Comparison of ENCODE assay signal across 8 mouse cellular contexts in the genomic region with DNA sequence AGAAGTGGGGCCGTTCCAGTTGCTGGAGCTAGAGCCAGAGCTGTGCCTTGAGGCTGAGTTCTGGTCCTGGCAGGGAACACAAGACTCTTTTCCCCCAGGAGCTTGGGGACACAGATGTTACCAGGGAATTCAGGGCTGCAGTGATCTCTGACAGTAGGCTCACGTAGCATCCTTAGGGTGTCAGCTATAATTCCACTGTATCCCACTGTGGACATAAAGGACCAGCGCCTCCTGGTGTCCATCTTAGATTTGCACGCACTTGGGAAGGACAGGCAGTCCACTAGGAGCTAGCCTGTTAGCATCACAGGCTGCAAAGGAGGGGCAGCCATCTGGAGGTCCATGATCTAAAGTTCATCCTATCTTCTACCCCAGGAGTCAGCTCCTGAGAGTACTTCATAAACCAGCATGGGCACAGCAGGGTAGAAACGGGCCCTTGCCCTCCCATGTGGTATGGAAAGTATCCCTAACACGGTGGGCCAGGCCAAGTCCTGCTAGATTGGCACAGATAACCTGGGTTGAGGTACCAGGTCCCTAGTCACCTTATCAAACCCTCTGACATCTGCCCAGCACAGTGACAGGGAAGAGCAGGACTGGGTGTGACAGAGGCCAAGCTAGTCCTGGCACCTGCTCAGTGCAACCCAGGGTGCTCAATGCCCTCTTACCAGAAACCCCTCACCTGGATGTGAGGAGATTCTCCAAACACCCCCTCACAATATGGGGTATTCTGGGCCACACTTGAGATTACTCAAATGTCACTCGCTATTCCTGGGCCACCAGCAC. TPM values are rescaled to one million over a fixed set of nuclear protein-coding genes. Genes with fewer than 3 reads are reported as not detected.
DNase-seq lines count a peak whose midpoint lies in the region; ATAC-seq and TF ChIP-seq lines count a peak whose summit lies in the region.

No protein-coding gene starts in this region.

- no peaks in the 10 kb centered on the region for H3K27me3 ChIP-seq in E14TG2a.4 (ENCODE audit: insufficient read depth, low read length)
- no peaks in the 10 kb centered on the region for H3K27me3 ChIP-seq in hindbrain, postnatal 0 days (ENCODE audit: insufficient read depth, low read length)
- no peaks in the 10 kb centered on the region for H3K27me3 ChIP-seq in liver, embryonic 11.5 days (replicated peaks; ENCODE audit: control insufficient read depth, insufficient read depth, low read length)
- no peaks in the 10 kb centered on the region for H3K27me3 ChIP-seq in neural tube, embryonic 12.5 days (replicated peaks)

- ATAC-seq in frontal cortex, adult (ENCODE audit: low TSS enrichment): peak; percentile 29; the same call in 1 of the 2 replicates
- peak; percentile 60 for ATAC-seq in hindbrain, postnatal 0 days
- ATAC-seq in liver, embryonic 11.5 days (replicated peaks; ENCODE audit: low FRiP score): 0 out of 2 replicates have a peak, but pooled peaks have one; percentile 18
- ATAC-seq in neural tube, embryonic 12.5 days (ENCODE audit: low FRiP score, low read depth): peak; percentile 45; the same call in 1 of the 2 replicates
- no peak for ATAC-seq in activated CD4-positive, CD25-positive, alpha-beta regulatory T cell, adult 4 months

- peak; percentile 85 for DNase-seq in 3T3-L1 (ENCODE audit: low read depth, low spot score)
- DNase-seq in c-Kit-positive CD71-positive TER-119-positive erythroid progenitor cells, embryonic 14.5 days (ENCODE audit: low spot score): peak; percentile 8
- peak; percentile 80 for DNase-seq in hindbrain, postnatal 0 days (ENCODE audit: low spot score)
- peak; percentile 55 for DNase-seq in liver, embryonic 11.5 days (ENCODE audit: low spot score)

- H3K4me3 ChIP-seq in E14TG2a.4 (replicated peaks; ENCODE audit: low read length): no peak overlapping the region
- no peak overlapping the region for H3K4me3 ChIP-seq in hindbrain, postnatal 0 days (ENCODE audit: low read length)
- H3K4me3 ChIP-seq in liver, embryonic 11.5 days (ENCODE audit: low read depth, low read length): no peak overlapping the region
- no peak overlapping the region for H3K4me3 ChIP-seq in neural tube, embryonic 12.5 days

- H3K9ac ChIP-seq in hindbrain, postnatal 0 days (replicated peaks; ENCODE audit: low read length): no peak overlapping the region
- H3K9ac ChIP-seq in liver, embryonic 11.5 days (ENCODE audit: low read depth, low read length): no peak overlapping the region
- 0 out of 2 replicates have a peak overlapping the region, but pooled peaks have one; percentile 4 for H3K9ac ChIP-seq in neural tube, embryonic 12.5 days

- peak overlapping the region; percentile 34; the same call in 1 of the 2 replicates for H3K27ac ChIP-seq in hindbrain, postnatal 0 days
- no peak overlapping the region for H3K27ac ChIP-seq in liver, embryonic 11.5 days (ENCODE audit: low read depth, low read length)
- no peak overlapping the region for H3K27ac ChIP-seq in neural tube, embryonic 12.5 days

- H3K9me3 ChIP-seq in E14TG2a.4 (ENCODE audit: low read length): no peaks in the 10 kb centered on the region
- no peaks in the 10 kb centered on the region for H3K9me3 ChIP-seq in hindbrain, postnatal 0 days (ENCODE audit: low read length)
- no peaks in the 10 kb centered on the region for H3K9me3 ChIP-seq in liver, embryonic 11.5 days (ENCODE audit: control insufficient read depth, low read length)
- H3K9me3 ChIP-seq in neural tube, embryonic 12.5 days: no peaks in the 10 kb centered on the region

- H3K36me3 ChIP-seq in E14TG2a.4 (ENCODE audit: insufficient read depth, low read length): no peaks in the 10 kb centered on the region
- no peaks in the 10 kb centered on the region for H3K36me3 ChIP-seq in hindbrain, postnatal 0 days (ENCODE audit: insufficient read depth, low read length)
- no peaks in the 10 kb centered on the region for H3K36me3 ChIP-seq in liver, embryonic 11.5 days (ENCODE audit: control insufficient read depth, insufficient read depth, low read length)
- H3K36me3 ChIP-seq in neural tube, embryonic 12.5 days: no peaks in the 10 kb centered on the region

- 56% methylated on average over 7 of the region's 7 CpGs for WGBS in hindbrain, postnatal 0 days
- 59% methylated on average over 7 of the region's 7 CpGs for WGBS in liver, embryonic 11.5 days
- 58% methylated on average over 7 of the region's 7 CpGs for WGBS in neural tube, embryonic 12.5 days

- peak overlapping the region; percentile 30; the same call in 1 of the 2 replicates for H3K4me2 ChIP-seq in hindbrain, postnatal 0 days (ENCODE audit: low read depth, low read length)
- no peak overlapping the region for H3K4me2 ChIP-seq in liver, embryonic 11.5 days
- H3K4me2 ChIP-seq in neural tube, embryonic 12.5 days (replicated peaks): peak overlapping the region; percentile 34

- peaks cover 79% of the 10 kb centered on the region for H3K4me1 ChIP-seq in E14TG2a.4 (replicated peaks; ENCODE audit: low read depth, low read length)
- H3K4me1 ChIP-seq in hindbrain, postnatal 0 days (ENCODE audit: insufficient read depth, low read length): no peaks in the 10 kb centered on the region
- H3K4me1 ChIP-seq in liver, embryonic 11.5 days (replicated peaks; ENCODE audit: control insufficient read depth, insufficient read depth, low read length): peaks cover 3% of the 10 kb centered on the region; the same call in 1 of the 2 replicates
- peaks cover 13% of the 10 kb centered on the region for H3K4me1 ChIP-seq in neural tube, embryonic 12.5 days

- TF ChIP-seq CTCF in E14TG2a.4 (conservative IDR thresholded peaks at IDR 0.05; ENCODE audit: low read length): peak; percentile 44
- peak; percentile 86 for TF ChIP-seq CTCF in hindbrain, postnatal 0 days (IDR thresholded peaks at IDR 0.05; ENCODE audit: low read depth)

RNA-seq across cellular contexts. Expression of a gene that starts 53.8 kb away (rescaled TPM):
- total RNA-seq in hindbrain, postnatal 0 days (2014; rRNA removed): 298 and 316 TPM in 2 replicates
- polyA plus RNA-seq in hindbrain, postnatal 0 days (2015; fragmentation: Nextera tagmentation; extraction: Ambion mirVana): 94.1 and 94.2 TPM in 2 replicates
- polyA plus RNA-seq in liver, embryonic 11.5 days (2014; fragmentation: Nextera tagmentation; extraction: Ambion mirVana): 3.4 and 4.3 TPM in 2 replicates
- 97.0 and 98.9 TPM in 2 replicates for polyA plus RNA-seq in neural tube, embryonic 12.5 days (2016; fragmentation: Nextera tagmentation; extraction: Ambion mirVana)
- polyA plus RNA-seq in activated CD4-positive, CD25-positive, alpha-beta regulatory T cell, adult 4 months (2017; shearing (Covaris generic)): under 1 TPM in 1 of 2 experiments, not detected in 1; 0.40 TPM

Comparison
In these comparisons a context has a peak if more than half of its experiments do, and no peak if none do; other contexts are left out.
1. DNase-seq: peak in every context shown above with its lines; median percentile 85 in 3T3-L1; 80 in hindbrain, postnatal 0 days; 55 in liver, embryonic 11.5 days; 8 in c-Kit-positive CD71-positive TER-119-positive erythroid progenitor cells, embryonic 14.5 days.
2. RNA of a gene that starts 53.8 kb away (polyA plus RNA-seq): 97.0 to 98.9 TPM in neural tube, embryonic 12.5 days and 94.1 to 94.2 TPM in hindbrain, postnatal 0 days; 3.4 to 4.3 TPM in liver, embryonic 11.5 days and 0.40 TPM in activated CD4-positive, CD25-positive, alpha-beta regulatory T cell, adult 4 months; every median in the first group is over 10 times any median in the second.